Mouse (Mus musculus) C2C12 (cell line): ENCODE measurements around the gene Pacsin2. TPM values are rescaled to one million over a fixed set of nuclear protein-coding genes. Genes with fewer than 3 reads are reported as not detected.
A peak's percentile ranks its signal among the peaks of the same experiment; 100 is the strongest.
"Not testable (repeated sequence)": the region's sequence is repeated elsewhere in the genome, so short reads cannot be mapped to it uniquely, and the experiment has no call there.

ENCODE experiments used
- H3K27me3 ChIP-seq: one replicate; pipeline ENCODE4 v1.6.1; 2011; ENCODE audit not compliant: control insufficient read depth, insufficient read depth, insufficient read length
- H3K36me3 ChIP-seq: one replicate; pipeline ENCODE4 v1.6.1; 2011; ENCODE audit not compliant: control insufficient read depth, insufficient read depth
- H3K4me3 ChIP-seq: one replicate; pipeline ENCODE4 v1.5.1; 2011; ENCODE audit warnings: mild to moderate bottlenecking, control low read depth; ENCODE audit not compliant: poor library complexity, insufficient read depth, severe bottlenecking
- H3K79me2 ChIP-seq: one replicate; pipeline ENCODE4 v1.6.1; 2011; ENCODE audit not compliant: control insufficient read depth, insufficient read depth
- H3K79me3 ChIP-seq: one replicate; pipeline ENCODE4 v1.6.1; 2011; ENCODE audit warnings: low read depth, control low read depth
- H3ac ChIP-seq: one replicate; pipeline ENCODE3; 2011; ENCODE audit warnings: low read depth; ENCODE audit not compliant: control insufficient read depth, insufficient read length
- CEBPB ChIP-seq: IDR thresholded peaks from one replicate; pipeline ENCODE4 v1.6.1; 2011; ENCODE audit warnings: low read depth, mild to moderate bottlenecking, control low read depth, moderate library complexity
- CTCF ChIP-seq: IDR thresholded peaks from one replicate; pipeline ENCODE4 v1.5.1; 2011; ENCODE audit not compliant: control insufficient read depth, insufficient read depth, insufficient read length
- FOSL1 ChIP-seq: IDR thresholded peaks from one replicate; pipeline ENCODE4 v1.8.0; 2011; ENCODE audit warnings: mild to moderate bottlenecking, low read length; ENCODE audit not compliant: poor library complexity, insufficient read depth, severe bottlenecking
- MAX ChIP-seq: IDR thresholded peaks from one replicate; pipeline ENCODE4 v1.6.1; 2011; ENCODE audit warnings: mild to moderate bottlenecking, control low read depth
- MYOD1 ChIP-seq: IDR thresholded peaks from one replicate; pipeline ENCODE4 v1.6.1; 2011; ENCODE audit warnings: low read depth; ENCODE audit not compliant: control insufficient read depth, insufficient read length
- MYOG ChIP-seq: IDR thresholded peaks from one replicate; pipeline ENCODE4 v1.6.1; 2011; ENCODE audit not compliant: control insufficient read depth, insufficient read length; ENCODE audit errors: extremely low read depth
- USF1 ChIP-seq: IDR thresholded peaks from one replicate; pipeline ENCODE4 v1.6.1; 2011; ENCODE audit warnings: low read depth, mild to moderate bottlenecking, control low read depth, moderate library complexity
- polyA plus RNA-seq: library from polyadenylated mRNA; unstranded; fragments of >200 nt; fragmentation: generic; extraction: Trizol; gene quantifications from one replicate; pipeline ENCODE4 v1.2.1, GENCODE M21; 2012; ENCODE audit warnings: missing spikeins

Pacsin2 gene
- polyA plus RNA-seq, 1 experiment, result 101 TPM

DNA sequence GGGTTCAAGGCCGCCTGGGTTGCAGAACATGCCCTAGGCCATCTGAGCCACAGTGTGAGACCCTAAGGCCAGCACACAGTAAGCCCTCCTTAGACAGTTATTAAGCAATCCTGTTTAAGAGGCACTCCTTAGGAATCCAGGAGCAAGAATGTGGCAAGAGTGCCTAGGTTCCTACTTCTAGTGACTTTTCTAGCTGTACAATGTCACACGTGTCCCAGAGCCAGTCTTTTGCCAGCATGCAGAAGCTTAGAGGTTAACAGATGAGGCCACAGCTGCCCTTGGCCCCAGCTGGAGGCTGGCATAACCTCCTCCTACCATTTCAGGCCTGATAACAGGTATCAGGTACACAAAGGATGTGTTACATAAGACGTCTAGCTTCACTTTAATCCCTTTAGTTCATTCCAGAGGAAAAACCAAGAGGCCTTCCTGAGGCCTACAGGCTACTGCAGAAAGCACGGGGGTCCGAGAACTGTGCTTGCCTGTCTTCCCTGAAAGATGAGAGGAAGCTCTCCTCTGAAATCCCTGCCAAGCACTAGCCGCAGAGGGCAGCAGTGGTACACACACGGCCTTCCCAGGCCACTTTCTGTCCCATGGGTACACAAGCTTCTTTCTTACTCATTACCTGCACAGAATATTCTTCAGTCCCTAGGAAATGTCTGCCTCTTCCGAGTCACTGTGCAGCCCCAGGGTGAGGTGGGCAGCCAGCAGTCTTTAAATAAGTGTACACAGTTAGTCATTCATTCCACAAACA is 55.5 kb downstream of the Pacsin2 start:
- peaks cover 90% of the 10 kb centered on the region for H3K79me2 ChIP-seq
- H3K27me3 ChIP-seq, result no peaks in the 10 kb centered on the region
- no peak overlapping the region for H3K4me3 ChIP-seq
- H3K36me3 ChIP-seq, result peaks cover 12% of the 10 kb centered on the region
- TF ChIP-seq CEBPB (peak; percentile 57), MAX (no peak), CTCF (peak; percentile 37)
- no peak overlapping the region for H3ac ChIP-seq
- peaks cover 85% of the 10 kb centered on the region for H3K79me3 ChIP-seq

DNA sequence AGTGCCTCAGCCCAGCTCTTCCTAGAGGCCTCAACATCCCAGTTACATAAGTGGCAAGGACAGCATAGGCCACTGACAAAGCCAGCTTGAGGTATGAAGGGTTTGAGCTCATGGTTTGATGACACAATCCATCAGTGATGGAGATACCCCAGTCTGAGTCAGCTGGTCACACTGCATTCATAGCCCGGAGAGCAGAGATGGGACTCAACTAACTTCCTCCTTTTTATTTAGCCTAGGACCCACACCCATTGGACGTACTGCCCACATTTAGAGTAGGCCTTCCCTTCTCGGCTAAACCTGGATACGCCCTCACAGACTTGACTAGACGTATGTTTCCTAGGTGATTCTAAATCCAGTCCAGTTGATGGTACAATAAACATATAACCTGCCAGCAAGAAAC is 56.2 kb downstream of the Pacsin2 start:
- Histone ChIP-seq H3K79me2 (peaks cover 90% of the 10 kb centered on the region), H3K36me3 (peaks cover 16% of the 10 kb centered on the region), H3K27me3 (no peaks in the 10 kb centered on the region), H3K4me3 (no peak overlapping the region), H3K79me3 (peaks cover 85% of the 10 kb centered on the region), H3ac (no peak overlapping the region)
- peak; percentile 3 for TF ChIP-seq MYOD1
- no peak for TF ChIP-seq USF1
- TF ChIP-seq MYOG, result no peak
- peak; percentile 48 for TF ChIP-seq CEBPB

DNA sequence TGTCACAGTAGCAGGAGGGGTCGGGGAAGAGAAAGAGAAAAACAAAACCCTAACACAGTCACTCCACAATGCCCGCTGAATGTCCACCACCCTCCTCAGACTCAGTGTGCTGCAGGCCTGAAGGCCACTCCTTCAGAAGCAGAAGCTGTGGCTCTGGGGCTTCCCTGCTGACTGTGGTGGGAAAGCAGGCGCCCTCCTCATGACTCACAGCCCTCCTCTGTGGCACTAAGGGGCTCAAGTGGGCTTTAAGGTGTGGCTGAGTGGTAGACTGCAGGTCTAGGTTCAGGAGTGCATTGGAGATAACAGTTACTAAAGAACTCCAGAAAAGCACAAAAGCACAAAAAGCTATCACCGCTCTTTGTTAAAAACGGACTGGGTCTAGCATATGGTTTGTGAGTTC is 56.9 kb downstream of the Pacsin2 start:
- no peak overlapping the region for H3ac ChIP-seq
- no peak for TF ChIP-seq MYOG
- TF ChIP-seq CEBPB, result no peak
- TF ChIP-seq MYOD1, result no peak
- no peak for TF ChIP-seq MAX
- no peak for TF ChIP-seq CTCF
- no peak for TF ChIP-seq FOSL1
- no peak for TF ChIP-seq USF1
- H3K27me3 ChIP-seq, result no peaks in the 10 kb centered on the region
- H3K36me3 ChIP-seq, result peaks cover 23% of the 10 kb centered on the region
- no peak overlapping the region for H3K4me3 ChIP-seq
- peaks cover 90% of the 10 kb centered on the region for H3K79me2 ChIP-seq
- peaks cover 85% of the 10 kb centered on the region for H3K79me3 ChIP-seq

DNA sequence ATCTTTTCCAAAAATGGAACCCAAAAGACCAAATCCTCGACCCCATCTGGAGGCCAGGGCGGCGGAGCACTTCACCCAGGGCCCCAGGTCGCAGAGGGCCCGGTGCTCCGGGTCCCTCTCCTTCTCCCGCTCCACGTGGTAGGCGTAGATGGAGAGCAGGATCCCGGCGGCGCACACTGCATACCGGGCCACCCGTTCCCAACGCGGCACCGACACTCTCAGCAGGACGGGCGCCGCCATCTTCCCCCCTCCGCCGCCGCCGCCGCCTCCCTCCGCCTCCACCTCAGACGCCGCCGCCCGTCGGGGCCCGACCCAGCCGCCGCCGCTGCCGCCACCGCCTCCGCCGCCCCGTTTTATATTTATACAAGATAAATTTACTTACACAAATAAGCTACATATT is 58.5 kb downstream of the Pacsin2 start:
- not testable (repeated sequence) for H3K27me3 ChIP-seq, H3ac ChIP-seq, H3K4me3 ChIP-seq
- Histone ChIP-seq H3K79me2 (peaks cover 90% of the 10 kb centered on the region), H3K79me3 (peaks cover 78% of the 10 kb centered on the region), H3K36me3 (peaks cover 39% of the 10 kb centered on the region)

DNA sequence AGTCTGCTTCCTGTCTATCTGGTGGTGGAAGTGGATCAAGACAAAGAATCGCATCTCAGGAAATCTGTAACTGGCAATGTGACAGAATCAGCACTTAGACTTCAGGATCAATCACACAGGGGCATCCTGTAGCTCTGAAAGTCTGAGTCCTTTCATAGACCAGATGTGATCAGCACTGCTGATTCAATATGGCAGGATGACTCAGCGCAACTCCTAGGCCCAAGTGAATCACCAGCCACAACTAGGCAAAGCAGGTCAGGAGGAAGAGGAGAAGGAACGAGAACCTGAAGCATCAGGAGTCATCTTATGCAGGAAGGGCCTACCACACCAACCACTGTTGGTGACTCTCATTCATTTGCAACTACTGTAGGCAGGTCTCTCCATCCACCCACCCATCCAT is 60.4 kb downstream of the Pacsin2 start:
- Histone ChIP-seq H3K4me3 (no peak overlapping the region), H3K79me2 (peaks cover 90% of the 10 kb centered on the region), H3ac (no peak overlapping the region), H3K27me3 (no peaks in the 10 kb centered on the region), H3K36me3 (peaks cover 56% of the 10 kb centered on the region), H3K79me3 (peaks cover 70% of the 10 kb centered on the region)
- TF ChIP-seq CEBPB (no peak), MAX (peak; percentile 40), USF1 (no peak), CTCF (no peak), MYOG (no peak), MYOD1 (peak; percentile 5), FOSL1 (peak; percentile 82)

DNA sequence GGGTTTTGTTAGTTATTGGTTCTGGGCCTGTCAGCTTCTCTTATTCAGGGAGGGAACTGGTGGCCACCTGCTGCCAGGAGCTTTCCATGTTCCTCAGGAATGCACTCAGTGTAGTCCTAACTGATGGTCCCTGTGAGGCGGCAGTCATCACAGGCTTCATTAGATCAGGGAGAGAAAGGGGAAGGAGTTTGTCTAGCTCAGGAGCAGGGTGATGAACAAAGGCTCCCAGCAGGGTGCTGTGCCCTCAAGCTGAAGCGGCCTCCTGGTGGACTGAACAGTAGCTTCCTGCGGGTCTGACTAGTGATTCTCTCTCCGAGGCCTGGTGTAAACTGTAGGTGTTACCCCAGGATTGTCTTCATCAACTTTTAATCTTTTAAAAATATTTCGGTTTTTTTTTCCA is 61.4 kb downstream of the Pacsin2 start:
- peaks cover 61% of the 10 kb centered on the region for H3K79me3 ChIP-seq
- peaks cover 63% of the 10 kb centered on the region for H3K36me3 ChIP-seq
- H3K4me3 ChIP-seq, result no peak overlapping the region
- peaks cover 89% of the 10 kb centered on the region for H3K79me2 ChIP-seq
- no peaks in the 10 kb centered on the region for H3K27me3 ChIP-seq
- TF ChIP-seq MYOG (no peak), MAX (no peak), MYOD1 (no peak), CTCF (no peak), USF1 (no peak), FOSL1 (no peak), CEBPB (no peak)
- H3ac ChIP-seq, result no peak overlapping the region
